Mouse (Mus musculus) liver, adult 2 months (tissue): ENCODE results near the gene Gabra5.

Source experiments
- CTCF ChIP-seq: fragments of 200-500 bp; IDR thresholded peaks from 2 replicates; pipeline ENCODE4 v1.5.1; 2011; ENCODE audit warnings: low read depth, low read length, control low read depth
- POLR2A ChIP-seq: fragments of 200-500 bp; IDR thresholded peaks from 2 replicates; pipeline ENCODE4 v1.6.1; 2011; ENCODE audit warnings: low read length, control low read depth; ENCODE audit not compliant: insufficient read depth; ENCODE audit errors: extremely low read depth

GRCm38 (mm10) chr7:57363812-57364211 is 146.0 kb downstream of the Gabra5 start:
- TF ChIP-seq POLR2A (no peak), CTCF (no peak)
